Mouse (Mus musculus): ENCODE results near the gene Ncbp3. TPM values are rescaled to one million over a fixed set of nuclear protein-coding genes. Genes with fewer than 3 reads are reported as not detected.

The Ncbp3 gene
- total RNA-seq, 2 experiments from 2014 or later = 9.4 to 9.7 TPM

- peak; percentile 52 to 55 for DNase-seq (ENCODE audit: low spot score in 2 of 2)
These were observed 37.2 kb downstream of the Ncbp3 start for GRCm38 (mm10) chr11:73084804-73085231.

GRCm38 (mm10) chr11:73085391-73085790, 37.8 kb downstream of the Ncbp3 start:
- DNase-seq (ENCODE audit: low spot score in 2 of 2) = no peak

GRCm38 (mm10) chr11:73087700-73088480, 40.3 kb downstream of the Ncbp3 start:
- DNase-seq (ENCODE audit: low spot score in 2 of 2) = no peak

- no peak for DNase-seq (ENCODE audit: low spot score in 2 of 2)
These were observed 42.7 kb downstream of the Ncbp3 start, which contains the start of gene Itgae for GRCm38 (mm10) chr11:73090283-73090682. TSS of gene Itgae (plus strand) at chr11:73090583.

- DNase-seq (ENCODE audit: low spot score in 2 of 2) = no peak
These were observed 43.2 kb downstream of the Ncbp3 start for GRCm38 (mm10) chr11:73090826-73091225.

- no peak for DNase-seq (ENCODE audit: low spot score in 2 of 2)
These were observed 44.5 kb downstream of the Ncbp3 start for GRCm38 (mm10) chr11:73092057-73092456.

- DNase-seq (ENCODE audit: low spot score in 2 of 2) = no peak
These were observed 45.3 kb downstream of the Ncbp3 start for GRCm38 (mm10) chr11:73092877-73093276.

GRCm38 (mm10) chr11:73094231-73094995, 46.8 kb downstream of the Ncbp3 start:
- DNase-seq (ENCODE audit: low spot score in 2 of 2) = no peak

GRCm38 (mm10) chr11:73098860-73099259, 51.3 kb downstream of the Ncbp3 start:
- no peak for DNase-seq (ENCODE audit: low spot score in 2 of 2)

- no peak for DNase-seq (ENCODE audit: low spot score in 2 of 2)
These were observed 52.6 kb downstream of the Ncbp3 start for GRCm38 (mm10) chr11:73099976-73100750.

- no peak for DNase-seq (ENCODE audit: low spot score in 2 of 2)
These were observed 53.7 kb downstream of the Ncbp3 start for GRCm38 (mm10) chr11:73101308-73101707.

GRCm38 (mm10) chr11:73105246-73105645, 57.7 kb downstream of the Ncbp3 start:
- no peak for DNase-seq (ENCODE audit: low spot score in 2 of 2)

- DNase-seq (ENCODE audit: low spot score in 2 of 2) = peak; percentile 42 to 74
These were observed 59.8 kb downstream of the Ncbp3 start for GRCm38 (mm10) chr11:73107358-73107757.

GRCm38 (mm10) chr11:73108195-73108897, 60.8 kb downstream of the Ncbp3 start:
- DNase-seq (ENCODE audit: low spot score in 2 of 2) = no peak

GRCm38 (mm10) chr11:73108898-73109625, 61.5 kb downstream of the Ncbp3 start:
- DNase-seq (ENCODE audit: low spot score in 2 of 2) = no peak

- DNase-seq (ENCODE audit: low spot score in 2 of 2) = no peak
These were observed 62.4 kb downstream of the Ncbp3 start for GRCm38 (mm10) chr11:73109941-73110340.

GRCm38 (mm10) chr11:73111414-73111813, 63.8 kb downstream of the Ncbp3 start:
- no peak for DNase-seq (ENCODE audit: low spot score in 2 of 2)

GRCm38 (mm10) chr11:73126495-73126894, 78.9 kb downstream of the Ncbp3 start:
- no peak for DNase-seq (ENCODE audit: low spot score in 2 of 2)

GRCm38 (mm10) chr11:73131020-73131419, 83.4 kb downstream of the Ncbp3 start:
- no peak for DNase-seq (ENCODE audit: low spot score in 2 of 2)

- no peak for DNase-seq (ENCODE audit: low spot score in 2 of 2)
These were observed 85.4 kb downstream of the Ncbp3 start for GRCm38 (mm10) chr11:73132999-73133398.
